Mouse (Mus musculus) ES-Bruce4 (cell line): ENCODE measurements at regions not wholly inside any gene's neighbourhood (a gene's known extent, or its start where the extent isn't known, plus 50 kb on each side); places are given as distances from the start of the nearest gene placed in this dataset.

Experiments used
- CTCF ChIP-seq: IDR thresholded peaks from one replicate; pipeline ENCODE4 v1.8.1; 2011; ENCODE audit warnings: low read depth, low read length
- POLR2A ChIP-seq: IDR thresholded peaks from one replicate; pipeline ENCODE4 v1.8.1; 2011; ENCODE audit warnings: low read length; ENCODE audit not compliant: insufficient read depth

GRCm38 (mm10) chr13:53880466-53881250, 174.8 kb downstream of the Drd1 start:
- TF ChIP-seq CTCF (no peak), POLR2A (no peak)
